Mouse (Mus musculus) left cerebral cortex, adult 8-10 months (tissue): Measurements from ENCODE around the gene Psmc2. TPM values are rescaled to one million over a fixed set of nuclear protein-coding genes. Genes with fewer than 3 reads are reported as not detected.
A peak's percentile ranks its signal among the peaks of the same experiment; 100 is the strongest.

ENCODE experiments used
- DNase-seq, 2 experiments: peaks; one replicate each; pipeline ENCODE4 v3.0.0; 2022; ENCODE audit warnings: low spot score in 2 of 2
- total RNA-seq, 4 experiments: library from RNA; stranded (reverse); gene quantifications; 2 replicates each; pipeline ENCODE4 v1.2.4; 2022

Gene Psmc2
- total RNA-seq, 4 experiments from 2014 or later: 116 to 122 (median 118) TPM

GRCm38 (mm10) chr5:21803691-21804188 is 18.7 kb downstream of the Psmc2 start:
- no peak for DNase-seq

DNA sequence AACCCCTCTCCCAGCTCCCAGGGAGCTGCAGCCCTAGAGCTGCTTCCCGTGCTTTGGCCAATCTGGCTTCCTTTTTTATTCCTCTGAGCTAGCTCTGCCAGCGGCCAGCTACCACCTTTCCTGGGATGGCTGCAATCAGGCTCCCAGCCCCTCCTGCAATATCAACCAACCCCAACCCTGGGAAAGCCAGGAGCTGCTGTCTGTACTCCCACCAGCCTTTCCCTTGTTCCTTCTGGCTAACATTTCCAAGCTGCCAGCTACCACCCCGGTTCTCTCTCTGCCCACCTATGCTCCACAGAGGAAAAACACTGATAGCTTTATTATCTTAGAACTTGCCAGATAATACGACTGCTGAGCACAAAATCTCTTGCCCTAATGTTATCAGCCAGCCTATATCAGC is 19.8 kb downstream of the Psmc2 start:
- no peak for DNase-seq

GRCm38 (mm10) chr5:21810924-21811323 is 25.8 kb downstream of the Psmc2 start:
- DNase-seq: no peak

DNA sequence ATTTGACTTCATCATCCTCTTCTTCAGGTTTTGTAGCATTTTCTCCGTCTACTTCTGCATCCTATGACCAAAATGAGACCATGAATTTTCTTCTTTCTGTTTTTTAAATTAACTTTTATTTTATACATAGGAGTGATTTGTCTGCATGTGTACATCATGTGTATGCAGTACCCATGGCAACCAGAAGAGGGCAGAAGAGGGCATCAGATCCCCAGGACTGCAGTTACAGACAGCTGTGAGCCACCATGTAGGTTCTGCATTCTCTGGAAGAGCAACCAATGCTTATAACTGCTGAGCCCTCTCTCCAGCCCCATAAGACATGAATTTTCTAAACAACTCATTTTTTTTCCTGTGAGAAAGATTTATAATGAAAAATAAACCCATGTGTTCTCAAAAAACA is 28.9 kb downstream of the Psmc2 start:
- DNase-seq: no peak

GRCm38 (mm10) chr5:21826370-21826769 is 41.3 kb downstream of the Psmc2 start:
- no peak for DNase-seq

GRCm38 (mm10) chr5:21827643-21828042 is 42.6 kb downstream of the Psmc2 start:
- DNase-seq: no peak

DNA sequence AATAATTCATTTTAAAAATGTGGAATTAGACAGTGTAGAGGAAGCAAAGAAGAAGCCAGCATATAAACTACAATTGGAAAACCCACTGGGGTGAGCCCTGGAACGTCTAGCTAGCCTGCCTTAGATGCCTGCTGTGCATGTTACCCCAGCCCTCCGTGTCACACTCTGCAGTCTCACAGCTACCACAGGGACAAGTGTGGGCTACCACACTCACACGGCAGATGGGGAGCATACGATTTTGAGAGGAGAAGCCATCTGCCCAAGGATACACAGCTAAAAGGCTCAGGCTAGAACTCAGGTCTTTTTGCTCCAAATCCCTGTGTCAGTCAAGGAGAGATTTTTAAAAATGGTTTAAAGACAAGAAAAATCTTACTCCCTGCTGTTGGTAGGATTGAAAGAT is 43.8 kb downstream of the Psmc2 start:
- peak in 1 of 2 experiments; percentile 39 for DNase-seq

DNA sequence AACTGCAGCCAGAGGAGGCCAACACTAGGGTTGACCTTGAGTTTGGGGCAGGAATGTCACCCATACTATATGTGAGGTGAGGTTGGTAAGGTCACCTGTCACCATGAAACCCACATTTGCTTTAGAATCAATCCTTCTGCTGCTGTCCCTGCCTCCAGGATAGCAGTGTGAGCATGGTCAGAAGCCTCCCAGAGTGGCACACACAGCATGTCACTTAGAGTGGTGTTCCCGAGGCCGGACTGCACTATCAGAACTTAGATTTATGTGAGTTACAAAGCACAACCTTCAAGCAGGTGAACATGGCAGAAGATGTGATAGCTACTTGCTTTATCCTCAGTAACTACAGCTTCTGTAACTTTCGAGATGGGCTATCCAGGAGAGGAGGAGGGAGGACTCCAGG is 46.7 kb downstream of the Psmc2 start:
- DNase-seq: no peak

- no peak for DNase-seq
Measured at GRCm38 (mm10) chr5:21844676-21845075, 59.6 kb downstream of the Psmc2 start.

- DNase-seq: no peak
Measured at GRCm38 (mm10) chr5:21846616-21847290, 61.7 kb downstream of the Psmc2 start.

GRCm38 (mm10) chr5:21847438-21847837 is 62.4 kb downstream of the Psmc2 start:
- DNase-seq: no peak

GRCm38 (mm10) chr5:21851679-21852340 is 66.7 kb downstream of the Psmc2 start:
- DNase-seq: no peak

Other genes starting within 250 kb of the Psmc2 start
- gene Lrrc17, start 241.7 kb upstream of the Psmc2 start, total RNA-seq: under 1 TPM; 0.44 to 0.93 (median 0.54) TPM
- gene Fbxl13, start 139.6 kb upstream of the Psmc2 start, total RNA-seq: under 1 TPM; 0.23 to 0.70 (median 0.32) TPM
- gene Armc10, start 139.5 kb upstream of the Psmc2 start, total RNA-seq: 10 to 100 TPM; 20.0 to 21.6 (median 20.7) TPM
- gene Napepld, start 83.9 kb upstream of the Psmc2 start, total RNA-seq: 10 to 100 TPM; 11.6 to 13.2 (median 12.2) TPM
- gene Pmpcb, start 48.1 kb upstream of the Psmc2 start, total RNA-seq: 10 to 100 TPM; 58.6 to 77.1 (median 69.3) TPM
- 10 to 100 TPM; 33.9 to 37.9 (median 37.5) TPM for gene Dnajc2, start within 50 bp of the Psmc2 start, total RNA-seq
- under 1 TPM; 0.23 to 0.43 (median 0.38) TPM for gene Slc26a5, start 80.3 kb downstream of the Psmc2 start, total RNA-seq